Mouse (Mus musculus) hindbrain, embryonic 11.5 days (tissue): ENCODE measurements around the gene Hspb9. TPM values are rescaled to one million over a fixed set of nuclear protein-coding genes. Genes with fewer than 3 reads are reported as not detected.

Experiments used
- ATAC-seq: fragments of 200-750 bp; cut with Nextera tagmentation; 2 replicates; pipeline ENCODE4 v1.8.0; 2017; ENCODE audit warnings: mild to moderate bottlenecking, moderate TSS enrichment, moderate library complexity; ENCODE audit not compliant: low FRiP score
- DNase-seq: peaks from one replicate; pipeline ENCODE4 v3.0.0-alpha.2; 2015; ENCODE audit warnings: low spot score
- H3K27ac ChIP-seq: fragments of 300-500 bp; sonication (generic); 2 replicates; pipeline ENCODE4 v1.5.1; 2014; ENCODE audit warnings: mild to moderate bottlenecking, low read depth, low read length
- H3K27me3 ChIP-seq: fragments of 300-500 bp; sonication (generic); 2 replicates; pipeline ENCODE4 v1.6.1; 2014; ENCODE audit warnings: mild to moderate bottlenecking, low read length, moderate library complexity, mixed read lengths; ENCODE audit not compliant: control insufficient read depth, insufficient read depth
- H3K36me3 ChIP-seq: fragments of 300-500 bp; sonication (generic); 2 replicates; pipeline ENCODE4 v1.6.1; 2014; ENCODE audit warnings: mild to moderate bottlenecking, low read length, moderate library complexity, mixed read lengths; ENCODE audit not compliant: control insufficient read depth, insufficient read depth
- H3K4me1 ChIP-seq: fragments of 300-500 bp; sonication (generic); replicated peaks from 2 replicates; pipeline ENCODE4 v1.6.1; 2014; ENCODE audit warnings: low read length, mixed read lengths; ENCODE audit not compliant: control insufficient read depth, insufficient read depth
- H3K4me2 ChIP-seq: fragments of 300-500 bp; sonication (generic); replicated peaks from 2 replicates; pipeline ENCODE4 v1.6.1; 2014; ENCODE audit warnings: mild to moderate bottlenecking, low read depth, low read length
- H3K4me3 ChIP-seq: fragments of 300-500 bp; sonication (generic); 2 replicates; pipeline ENCODE4 v1.5.1; 2014; ENCODE audit warnings: low read depth, low read length
- H3K9ac ChIP-seq: fragments of 300-500 bp; sonication (generic); 2 replicates; pipeline ENCODE4 v1.6.1; 2014; ENCODE audit warnings: low read depth, low read length
- H3K9me3 ChIP-seq: fragments of 300-500 bp; sonication (generic); 2 replicates; pipeline ENCODE4 v1.6.1; 2016; ENCODE audit warnings: low read length; ENCODE audit not compliant: control insufficient read depth
- whole genome bisulfite sequencing: fragments of 180-500 bp; shearing (Covaris S2); extraction: QIAGEN DNeasy Blood & Tissue Kit; methylation state at CpG from one replicate; pipeline ENCODE4 v1.1.7; 2014; 5-methylcytosine and 5-hydroxymethylcytosine counted together
- polyA plus RNA-seq: library from polyadenylated mRNA; unstranded; fragments of >200 nt; fragmentation: Nextera tagmentation; extraction: Ambion mirVana; gene quantifications from 2 replicates; pipeline ENCODE4 v1.2.1, GENCODE M21; 2014

The Hspb9 gene
- polyA plus RNA-seq, 1 experiment from 2014 or later, result 0.82 TPM

DNA sequence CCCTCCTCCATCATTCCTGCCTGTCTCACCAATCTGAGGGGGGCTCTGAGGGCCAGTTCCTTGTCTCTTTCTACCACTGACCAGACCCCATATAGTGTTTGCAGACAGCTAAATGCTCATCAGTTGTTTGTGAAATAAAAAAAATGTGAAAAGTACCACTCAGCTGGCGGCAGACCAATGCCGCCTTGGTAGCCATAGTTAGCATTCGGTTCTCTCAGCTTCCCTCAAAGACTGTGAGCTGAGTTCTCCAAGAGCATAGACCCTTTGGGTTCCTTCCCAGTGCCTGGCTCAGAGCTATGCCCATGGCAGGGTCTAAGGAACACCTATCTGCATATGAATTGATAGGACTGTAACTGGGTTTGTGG, 41.0 kb downstream of the Hspb9 start:
- no peaks in the 10 kb centered on the region for H3K9me3 ChIP-seq
- H3K27ac ChIP-seq, result no peak overlapping the region
- H3K9ac ChIP-seq, result no peak overlapping the region
- ATAC-seq, result no peak
- H3K4me3 ChIP-seq, result no peak overlapping the region
- H3K27me3 ChIP-seq, result peaks cover 6% of the 10 kb centered on the region
- H3K4me2 ChIP-seq, result no peak overlapping the region
- no peaks in the 10 kb centered on the region for H3K36me3 ChIP-seq
- no peak for DNase-seq
- peaks cover 4% of the 10 kb centered on the region for H3K4me1 ChIP-seq
- WGBS, result 94% methylated on average over 3 of the region's 3 CpGs

- no peak overlapping the region for H3K4me3 ChIP-seq
Observed at GRCm38 (mm10) chr11:100756476-100756875, 42.8 kb downstream of the Hspb9 start.

GRCm38 (mm10) chr11:100757566-100757965, 43.9 kb downstream of the Hspb9 start:
- Histone ChIP-seq H3K27me3 (peaks cover 17% of the 10 kb centered on the region), H3K4me3 (no peak overlapping the region), H3K27ac (no peak overlapping the region), H3K36me3 (no peaks in the 10 kb centered on the region), H3K4me1 (peaks cover 6% of the 10 kb centered on the region), H3K9ac (no peak overlapping the region), H3K4me2 (no peak overlapping the region), H3K9me3 (no peaks in the 10 kb centered on the region)
- ATAC-seq (no peak), DNase-seq (no peak)
- 91% methylated on average over 12 of the region's 12 CpGs for WGBS

More at GRCm38 (mm10) chr11:100756476-100756875, 42.8 kb downstream of the Hspb9 start:
- Histone ChIP-seq H3K9ac (no peak overlapping the region), H3K36me3 (no peaks in the 10 kb centered on the region), H3K4me1 (peaks cover 6% of the 10 kb centered on the region), H3K9me3 (no peaks in the 10 kb centered on the region), H3K4me2 (no peak overlapping the region), H3K27me3 (peaks cover 14% of the 10 kb centered on the region), H3K27ac (no peak overlapping the region)
- 52% methylated on average over 6 of the region's 6 CpGs for WGBS
- ATAC-seq (no peak), DNase-seq (no peak)

GRCm38 (mm10) chr11:100758707-100759610, 45.3 kb downstream of the Hspb9 start:
- peak overlapping the region; percentile 45 for H3K4me3 ChIP-seq
- under 1% methylated on average over 32 of the region's 35 CpGs for WGBS
- H3K4me2 ChIP-seq, result peak overlapping the region; percentile 87
- ATAC-seq, result peak; percentile 60; the same call in 1 of the 2 replicates
- peaks cover 18% of the 10 kb centered on the region for H3K27me3 ChIP-seq
- H3K4me1 ChIP-seq, result peaks cover 6% of the 10 kb centered on the region
- H3K9me3 ChIP-seq, result no peaks in the 10 kb centered on the region
- H3K27ac ChIP-seq, result peak overlapping the region; percentile 1; the same call in 1 of the 2 replicates
- H3K36me3 ChIP-seq, result no peaks in the 10 kb centered on the region
- H3K9ac ChIP-seq, result peak overlapping the region; percentile 64
- peak; percentile 79 for DNase-seq

- Histone ChIP-seq H3K9me3 (no peaks in the 10 kb centered on the region), H3K27me3 (peaks cover 18% of the 10 kb centered on the region)
Observed at GRCm38 (mm10) chr11:100759611-100760233, 46.1 kb downstream of the Hspb9 start, which contains the start of gene Kcnh4. Gene Kcnh4, minus strand, starts transcription at chr11:100759942.

GRCm38 (mm10) chr11:100761547-100762045, 47.9 kb downstream of the Hspb9 start:
- Histone ChIP-seq H3K27me3 (peaks cover 18% of the 10 kb centered on the region), H3K9me3 (no peaks in the 10 kb centered on the region), H3K4me3 (peak overlapping the region; percentile 32), H3K27ac (no peak overlapping the region), H3K9ac (peak overlapping the region; percentile 52), H3K4me1 (peaks cover 6% of the 10 kb centered on the region), H3K4me2 (peak overlapping the region; percentile 67), H3K36me3 (no peaks in the 10 kb centered on the region)
- under 1% methylated on average over 27 of the region's 27 CpGs for whole genome bisulfite sequencing
- ATAC-seq (peak; percentile 68), DNase-seq (peak; percentile 95)

More at GRCm38 (mm10) chr11:100759611-100760233, 46.1 kb downstream of the Hspb9 start, which contains the start of gene Kcnh4:
- Histone ChIP-seq H3K4me2 (peak within 1 kb of the TSS; percentile 87), H3K4me3 (peak within 1 kb of the TSS; percentile 45), H3K27ac (peak within 1 kb of the TSS; percentile 1; the same call in 1 of the 2 replicates), H3K9ac (peak within 1 kb of the TSS; percentile 64), H3K36me3 (no peaks in the 10 kb centered on the region), H3K4me1 (peaks cover 6% of the 10 kb centered on the region)
- DNase-seq (peak; percentile 64), ATAC-seq (peak; percentile 39; the same call in 1 of the 2 replicates)
- under 1% methylated on average over 36 of the region's 51 CpGs for WGBS

DNA sequence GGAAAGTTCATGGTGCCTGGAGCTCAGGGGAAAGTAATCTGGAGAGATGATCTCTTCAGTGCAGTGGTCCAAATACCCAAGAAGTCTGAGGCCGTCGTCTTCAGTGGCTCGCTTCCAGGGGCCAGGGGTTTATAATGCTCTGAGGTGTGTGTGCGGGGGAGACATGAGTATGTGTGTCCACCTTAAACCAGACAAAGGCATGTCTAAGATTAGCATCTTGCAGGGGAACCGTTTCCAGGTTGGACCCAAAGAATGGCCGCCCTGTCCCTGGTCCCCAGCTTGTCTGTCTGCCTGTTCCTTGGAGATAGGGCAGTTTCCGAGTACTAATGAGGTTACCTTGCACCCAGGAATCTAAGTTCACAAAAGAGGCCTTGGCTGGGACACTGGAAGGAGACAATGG, 49.2 kb downstream of the Hspb9 start, which contains the start of gene Hcrt:
Gene Hcrt (minus strand): TSS at position 101 of the 400 bp plus-strand sequence.
- H3K4me3 ChIP-seq, result peak within 1 kb of the TSS; percentile 32
- WGBS, result 86% methylated on average over 7 of the region's 7 CpGs
- peak within 1 kb of the TSS; percentile 52 for H3K9ac ChIP-seq
- ATAC-seq (no peak), DNase-seq (no peak)
- peaks cover 18% of the 10 kb centered on the region for H3K27me3 ChIP-seq
- no peaks in the 10 kb centered on the region for H3K9me3 ChIP-seq
- H3K4me2 ChIP-seq, result peak within 1 kb of the TSS; percentile 67
- H3K4me1 ChIP-seq, result peaks cover 6% of the 10 kb centered on the region
- H3K27ac ChIP-seq, result no peak within 1 kb of the TSS
- no peaks in the 10 kb centered on the region for H3K36me3 ChIP-seq
